Mouse (Mus musculus) monocyte, adult 2 months (primary cell): ENCODE results near the gene Fam189a1.
A peak's percentile ranks its signal among the peaks of the same experiment; 100 is the strongest.

Experiments used
- DNase-seq, 2 experiments: peaks; one replicate each; pipeline ENCODE4 v3.0.0; 2022; ENCODE audit warnings: low spot score in 2 of 2, low read depth in 1 of 2

Fam189a1 gene

DNA sequence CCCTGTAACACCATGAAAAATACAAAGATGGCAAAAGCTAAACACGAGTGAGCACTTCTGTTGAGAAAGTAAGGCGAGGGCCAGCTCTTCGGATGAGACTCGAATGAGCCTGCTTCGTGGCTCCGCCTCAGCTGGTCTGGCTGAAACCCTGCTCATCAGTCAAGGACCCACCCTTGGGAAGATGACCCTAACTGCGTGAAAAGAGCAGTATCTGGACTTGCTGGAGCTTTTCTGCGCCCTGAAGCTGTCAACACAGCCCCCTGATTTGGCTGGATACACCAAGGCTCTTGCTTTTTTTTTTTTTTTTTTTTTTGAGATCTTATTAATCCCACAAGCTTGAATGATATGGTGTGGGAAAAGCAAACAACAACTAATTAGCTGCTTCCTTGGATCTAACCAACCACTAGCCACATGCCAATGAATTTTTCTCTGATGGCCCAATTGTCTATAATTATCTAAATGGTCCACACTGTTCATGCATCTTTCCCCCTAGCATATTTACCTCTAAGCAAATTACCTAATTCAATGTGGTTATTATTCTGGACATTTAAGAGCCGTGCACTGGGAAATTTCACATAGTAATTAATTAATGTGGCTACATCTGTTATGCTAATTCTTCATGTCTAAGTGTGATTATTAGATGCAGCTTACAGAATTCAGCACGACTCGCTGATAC is 272.0 kb downstream of the Fam189a1 start:
- DNase-seq, result no peak

DNA sequence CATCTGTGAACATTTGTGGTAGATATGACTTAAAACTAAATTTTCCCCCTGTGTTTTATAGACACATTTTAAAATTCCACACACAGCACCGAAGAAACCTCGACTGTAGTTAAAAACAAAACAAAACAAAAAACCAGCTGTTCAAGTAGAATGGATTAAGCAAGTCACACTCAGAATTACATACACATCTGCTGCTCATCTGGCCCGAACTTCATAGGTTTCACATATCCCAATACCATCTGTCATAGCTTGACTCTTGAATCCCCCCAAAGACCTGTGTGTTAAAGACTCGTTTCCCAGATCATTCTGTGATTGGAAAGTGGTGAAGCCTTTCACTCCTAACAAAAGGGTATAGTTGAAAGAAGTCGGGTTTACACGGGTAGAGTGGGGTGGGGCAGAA is 274.1 kb downstream of the Fam189a1 start:
- no peak for DNase-seq

- DNase-seq, result no peak
Observed at GRCm38 (mm10) chr7:64881387-64881786, 275.0 kb downstream of the Fam189a1 start.

- DNase-seq, result no peak
Observed at GRCm38 (mm10) chr7:64880415-64880814, 276.0 kb downstream of the Fam189a1 start.

DNA sequence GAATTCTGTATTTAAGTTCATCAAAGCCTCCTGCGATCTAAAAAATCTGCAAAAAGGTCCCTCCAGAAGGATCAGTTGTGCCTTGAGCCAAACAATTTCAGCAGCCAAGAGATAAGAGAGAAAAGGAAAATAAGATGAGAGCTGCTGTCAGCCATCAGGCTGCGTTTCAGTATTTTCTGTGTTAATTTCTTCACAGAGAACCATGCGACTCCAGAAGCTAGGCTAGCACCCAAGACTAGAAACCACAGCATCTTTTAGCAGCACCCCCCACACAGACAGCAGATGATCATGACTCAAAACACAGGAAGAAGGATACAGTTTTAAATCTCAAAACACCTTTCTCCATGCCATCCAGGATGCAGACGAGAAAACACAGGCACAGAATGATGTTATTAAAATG is 281.4 kb downstream of the Fam189a1 start:
- no peak for DNase-seq

DNA sequence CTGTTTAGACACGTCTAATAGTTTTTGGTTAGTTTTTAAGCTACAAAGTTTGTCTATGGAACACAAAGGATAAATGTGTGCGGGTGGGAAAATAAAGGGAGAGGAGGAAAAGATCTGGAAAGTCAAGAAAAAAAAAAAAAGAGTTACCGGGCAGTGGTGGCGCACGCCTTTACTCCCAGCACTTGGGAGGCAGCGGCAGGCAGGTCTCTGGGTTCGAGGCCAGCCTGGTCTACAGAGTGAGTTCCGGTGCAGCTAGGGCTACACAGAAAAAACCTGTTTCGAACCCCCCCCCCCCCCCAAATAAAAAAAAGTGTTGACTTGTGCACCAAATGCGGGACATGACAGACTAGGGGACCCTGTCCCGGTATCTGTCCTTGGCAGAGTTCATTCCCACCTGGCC is 283.1 kb downstream of the Fam189a1 start:
- DNase-seq, result no peak

DNA sequence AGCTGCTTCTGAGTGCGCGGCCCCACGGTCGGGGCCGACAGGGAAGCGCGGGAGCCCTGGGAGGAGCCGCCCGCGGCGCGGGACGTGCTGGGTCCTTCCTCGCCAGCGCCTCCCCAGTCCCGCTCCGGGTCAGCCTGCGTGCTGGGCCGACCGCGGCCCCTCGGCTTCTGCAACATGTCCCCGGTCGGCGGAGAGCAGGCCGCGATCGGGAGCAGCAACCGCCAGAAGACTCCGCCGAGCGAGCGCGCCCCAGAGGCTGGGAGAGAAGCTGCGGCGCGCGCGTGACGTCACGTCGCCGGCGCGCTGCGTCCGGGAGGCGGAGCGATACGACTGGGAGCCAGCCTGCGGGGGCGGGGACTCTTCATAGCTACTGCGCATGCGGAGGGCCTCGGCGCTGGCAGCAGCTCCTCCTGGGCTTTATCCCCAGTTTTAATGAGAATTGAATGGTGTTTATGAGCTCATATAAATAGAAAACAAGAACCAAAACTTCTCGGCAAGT is 283.6 kb downstream of the Fam189a1 start, which contains the start of gene Nsmce3:
Nsmce3 (minus strand) TSS at position 255 of the 499 bp plus-strand sequence.
- DNase-seq, result peak; percentile 77 to 89

DNA sequence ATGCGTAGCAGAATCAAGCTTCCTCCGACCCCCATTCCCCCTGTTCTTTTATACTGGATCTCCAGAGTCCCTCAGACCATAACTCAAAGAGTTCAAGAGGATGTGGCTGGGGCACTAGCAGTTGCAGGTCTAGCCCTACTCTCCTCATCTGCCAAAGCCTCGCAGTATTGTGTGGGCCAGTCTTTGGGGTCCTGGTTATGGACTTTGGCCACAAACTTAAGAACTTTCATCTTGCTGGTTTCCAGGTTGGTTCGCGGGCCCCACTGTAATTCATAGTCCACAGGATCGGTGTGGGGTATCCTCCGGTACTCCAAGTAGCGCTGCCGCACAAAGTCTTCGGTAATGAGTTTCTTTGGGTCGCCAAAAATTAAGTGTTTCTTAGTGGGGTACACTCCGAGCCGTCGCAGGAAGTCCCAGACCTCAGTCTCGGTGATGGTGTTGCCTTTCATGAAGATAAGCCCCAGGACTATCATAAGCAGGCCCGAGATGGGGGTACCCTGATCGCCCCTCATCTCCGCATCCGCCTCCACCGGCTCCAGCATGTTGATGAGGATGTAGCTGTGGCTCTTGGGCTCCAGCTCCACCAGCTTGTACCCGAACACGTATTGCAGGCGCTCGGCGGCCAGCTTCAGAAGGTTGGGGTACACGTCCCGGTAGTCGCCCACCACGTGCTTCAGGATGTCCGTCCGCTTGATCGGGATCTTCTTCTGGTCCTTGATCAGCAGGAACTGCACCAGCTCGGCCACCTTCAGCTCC is 284.2 kb downstream of the Fam189a1 start:
- DNase-seq, result peak in 1 of 2 experiments; percentile 4

GRCm38 (mm10) chr7:64869549-64870065 is 286.8 kb downstream of the Fam189a1 start:
- DNase-seq, result no peak

DNA sequence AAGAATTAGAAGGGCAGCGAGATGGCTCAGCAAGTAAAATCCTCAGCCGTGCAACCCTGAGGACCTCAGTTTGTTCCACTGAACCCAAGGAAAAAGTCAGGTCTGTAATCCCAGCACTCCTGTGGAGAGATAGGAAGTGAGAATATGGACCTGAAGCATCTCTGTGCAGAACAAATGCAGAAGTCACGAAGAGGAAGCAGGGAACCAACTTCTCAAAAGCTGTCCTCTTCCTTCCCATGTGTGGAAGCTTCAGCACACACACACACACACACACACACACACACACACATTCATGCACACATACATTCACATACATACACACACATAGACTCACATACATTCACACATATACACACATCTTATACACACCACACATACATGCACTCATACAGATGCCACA is 292.8 kb downstream of the Fam189a1 start:
- no peak for DNase-seq

DNA sequence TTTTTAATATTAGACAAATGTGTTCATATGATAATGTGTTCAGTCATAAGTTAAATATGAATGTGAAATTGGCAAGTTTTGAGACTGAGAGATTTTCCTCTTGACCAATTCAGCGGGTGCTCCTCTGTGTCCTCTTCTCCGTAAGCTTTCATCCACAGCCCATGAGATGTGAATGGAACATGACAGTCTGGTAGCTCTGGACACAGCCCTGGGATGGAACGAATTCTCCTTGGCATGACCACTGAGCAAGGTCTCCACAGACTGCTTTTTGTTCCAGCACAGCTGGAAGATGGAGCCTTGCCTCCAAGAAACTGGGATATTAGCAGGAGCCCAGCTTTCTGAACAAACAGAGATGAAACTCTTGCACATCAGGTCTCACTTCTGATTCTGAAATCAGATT is 293.4 kb downstream of the Fam189a1 start:
- no peak for DNase-seq

- DNase-seq, result no peak
Observed at GRCm38 (mm10) chr7:64856526-64857082, 299.8 kb downstream of the Fam189a1 start.

DNA sequence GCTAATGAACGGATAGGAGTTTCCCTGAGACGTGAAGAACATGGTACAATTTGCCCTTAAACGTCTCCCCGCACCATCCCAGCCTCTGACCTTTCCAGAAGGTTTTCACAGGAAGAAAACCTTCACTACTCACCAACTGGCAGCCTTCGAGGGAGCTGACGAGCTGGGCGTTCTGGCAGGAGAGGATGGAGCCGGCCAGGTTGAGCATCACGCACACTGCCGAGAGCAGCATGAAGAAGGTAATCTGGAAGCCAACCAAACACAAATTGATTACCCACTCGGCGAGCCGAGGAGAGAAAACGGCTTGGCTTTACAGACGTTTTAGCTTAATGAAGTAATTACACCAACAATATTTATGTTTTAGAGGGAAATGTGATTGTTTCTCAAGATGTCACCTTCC is 300.4 kb downstream of the Fam189a1 start:
- DNase-seq, result no peak

GRCm38 (mm10) chr7:64855389-64855927 is 300.9 kb downstream of the Fam189a1 start:
- DNase-seq, result no peak

- no peak for DNase-seq
Observed at GRCm38 (mm10) chr7:64850791-64851190, 305.6 kb downstream of the Fam189a1 start.

- no peak for DNase-seq
Observed at GRCm38 (mm10) chr7:64847366-64847899, 308.9 kb downstream of the Fam189a1 start.

DNA sequence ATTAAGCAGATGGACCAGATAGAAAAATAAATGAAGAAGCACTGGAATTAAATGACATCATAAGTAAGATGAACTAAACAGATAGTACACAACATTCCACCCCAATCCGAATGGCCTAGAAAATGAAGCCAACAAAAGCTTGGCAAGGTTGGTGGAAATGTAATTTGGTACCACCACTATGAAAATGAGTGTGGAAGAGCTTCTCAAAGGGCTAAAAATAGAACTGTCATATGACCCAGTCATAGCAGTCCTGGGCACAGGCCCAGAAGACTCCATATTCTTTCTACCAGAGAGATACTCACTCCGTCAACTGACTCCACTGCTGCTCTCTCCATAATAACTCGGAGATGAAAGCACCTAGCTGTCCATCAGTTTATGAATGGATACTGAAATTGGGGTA is 310.3 kb downstream of the Fam189a1 start:
- no peak for DNase-seq

DNA sequence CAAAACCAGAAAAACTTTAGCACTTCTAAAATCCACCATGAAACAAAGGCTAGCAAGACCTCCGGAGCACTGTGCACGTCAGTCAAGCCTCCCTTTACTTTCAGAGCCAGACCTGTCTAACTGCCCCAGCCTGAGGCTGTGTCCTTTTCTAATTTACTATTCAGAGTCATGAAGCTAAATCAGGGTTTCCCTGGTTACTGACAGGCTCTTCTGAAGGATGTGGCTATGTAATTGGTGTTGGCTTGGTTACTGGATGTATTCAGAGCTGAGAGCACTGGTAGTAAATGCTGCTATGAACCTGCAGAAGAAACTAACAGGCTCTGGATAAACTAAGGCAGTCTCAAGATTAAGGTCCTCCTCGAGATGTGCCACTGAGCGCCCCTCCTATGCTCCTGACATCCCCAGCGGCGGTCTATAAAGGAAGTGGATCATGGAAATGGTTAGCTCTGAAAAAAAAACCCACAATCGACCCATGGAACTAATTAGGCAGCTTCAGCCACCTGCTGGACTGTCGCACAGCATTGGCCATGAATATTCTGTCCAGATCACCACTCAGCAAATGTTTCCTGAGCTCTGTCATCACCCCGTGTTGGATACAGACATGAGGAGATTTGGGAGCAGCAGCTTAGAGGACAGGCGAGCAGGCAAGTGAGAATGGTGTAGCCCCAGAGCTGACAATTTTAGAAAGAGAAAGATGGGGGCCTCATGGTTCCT is 315.3 kb downstream of the Fam189a1 start:
- no peak for DNase-seq

DNA sequence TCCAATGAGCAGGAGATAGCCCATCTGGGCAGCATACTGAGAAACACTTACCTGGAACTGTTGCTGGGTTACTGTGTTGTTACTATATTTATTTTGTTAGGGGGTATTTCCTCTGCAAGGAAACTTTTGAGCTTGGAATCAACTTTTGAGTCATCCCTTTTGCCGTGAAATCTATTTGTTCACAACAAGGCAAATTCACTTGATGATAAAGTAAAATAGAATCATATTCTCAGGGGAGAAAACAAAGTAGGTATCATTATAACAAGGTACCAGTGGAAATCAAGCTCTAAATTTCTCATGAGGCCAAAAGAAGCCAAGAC is 315.8 kb downstream of the Fam189a1 start:
- no peak for DNase-seq

- no peak for DNase-seq
Observed at GRCm38 (mm10) chr7:64839801-64840575, 316.4 kb downstream of the Fam189a1 start.
